Comparison of ENCODE assay signal across 20 mouse cellular contexts in genomic region chr15:84186196-84186595, GRCm38 (mm10).
"Had no signal": no experiment of that assay in that cellular context is flagged by ENCODE, and none has a peak within 500 bp of the region (broad histone marks: within the 10 kb centered on the region; RNA-seq: fewer than 3 reads in every experiment).

No protein-coding gene starts in this region.

- H3K27ac ChIP-seq: lung, embryonic 15.5 days; midbrain, embryonic 10.5 days; midbrain, embryonic 12.5 days; neural tube, embryonic 13.5 days; neural tube, embryonic 15.5 days had no signal

- DNase-seq: liver, postnatal 0 days; lung, adult 2 months; lung, postnatal 10 days; lung, postnatal 4 days; midbrain, embryonic 14.5 days; retina, postnatal 1 day; right cerebral cortex, adult 18-20 months; right cerebral cortex, postnatal 25 days; right cerebral cortex, postnatal 4 days; spleen, adult 18-20 months; thymus, adult 18-20 months; thymus, postnatal 14 days; thymus, postnatal 36 days had no signal

- H3K9ac ChIP-seq: liver, postnatal 0 days; lung, embryonic 15.5 days; midbrain, embryonic 12.5 days; neural tube, embryonic 13.5 days; neural tube, embryonic 15.5 days had no signal

- H3K27me3 ChIP-seq: midbrain, embryonic 12.5 days; neural tube, embryonic 15.5 days had no signal

- ATAC-seq: liver, postnatal 0 days; midbrain, embryonic 16.5 days had no signal

- H3K4me2 ChIP-seq: lung, embryonic 15.5 days; midbrain, embryonic 12.5 days; neural tube, embryonic 13.5 days; neural tube, embryonic 15.5 days had no signal

- H3K4me3 ChIP-seq: lung, embryonic 15.5 days; midbrain, embryonic 10.5 days; midbrain, embryonic 12.5 days; myocyte; neural tube, embryonic 13.5 days; neural tube, embryonic 15.5 days had no signal

- H3K9me3 ChIP-seq: lung, embryonic 15.5 days; midbrain, embryonic 10.5 days; midbrain, embryonic 12.5 days; neural tube, embryonic 13.5 days; neural tube, embryonic 15.5 days had no signal

- H3K36me3 ChIP-seq: lung, embryonic 15.5 days; midbrain, embryonic 10.5 days; midbrain, embryonic 12.5 days; neural tube, embryonic 13.5 days; neural tube, embryonic 15.5 days had no signal
